Mouse (Mus musculus) adrenal gland, adult 10 weeks (tissue): ENCODE measurements around the gene Gm15294. TPM values are rescaled to one million over a fixed set of nuclear protein-coding genes. Genes with fewer than 3 reads are reported as not detected.

Experiments
- polyA plus RNA-seq: library from polyadenylated mRNA; stranded (reverse); fragments of 350-450 nt; fragmentation: Illumina TruSeq; extraction: RNeasy Lipid Tissue Mini Kit (QIAGEN cat#74804); gene quantifications from one replicate; pipeline ENCODE4 v1.2.3, GENCODE M21; 2014; ENCODE audit warnings: low read depth, low replicate concordance

The Gm15294 gene
- polyA plus RNA-seq, result not detected

GRCm38 (mm10) chrX:141875135-141875534 lies at the start of gene Gm15294:
TSS of gene Gm15294 (minus strand) at chrX:141875235.

Other genes starting within 250 kb of the Gm15294 start
- 0.06 TPM for gene Irs4, start 150.0 kb downstream of the Gm15294 start, polyA plus RNA-seq